Mouse (Mus musculus): ENCODE results near the gene Abcc12.

Abcc12 gene

GRCm38 (mm10) chr8:86580458-86580857, at the start of gene Abcc12:
Gene Abcc12, minus strand, starts transcription at chr8:86580686.
- DNase-seq (ENCODE audit: low read depth in 2 of 2, low spot score in 2 of 2), result no peak

DNA sequence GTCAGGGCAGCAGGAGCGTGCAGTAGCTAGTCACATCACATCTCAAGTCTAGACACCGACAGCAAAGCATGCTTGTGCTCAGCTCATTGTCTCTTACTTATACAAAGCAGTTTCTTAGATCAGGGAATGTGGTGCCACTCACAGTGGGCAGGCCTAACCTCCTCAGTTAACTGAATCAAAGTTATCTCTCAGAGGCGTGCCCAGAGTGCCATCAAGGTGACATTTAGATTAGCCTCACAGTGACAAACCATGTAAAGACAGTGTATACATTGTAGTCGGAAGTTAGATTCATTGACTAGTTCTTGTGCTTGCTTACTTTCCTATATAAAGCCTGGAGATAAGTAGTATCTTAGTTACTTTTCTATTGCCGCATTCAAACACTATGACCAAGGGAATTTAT, 49.7 kb upstream of the Abcc12 start:
- DNase-seq (ENCODE audit: low read depth in 2 of 2, low spot score in 2 of 2), result no peak

DNA sequence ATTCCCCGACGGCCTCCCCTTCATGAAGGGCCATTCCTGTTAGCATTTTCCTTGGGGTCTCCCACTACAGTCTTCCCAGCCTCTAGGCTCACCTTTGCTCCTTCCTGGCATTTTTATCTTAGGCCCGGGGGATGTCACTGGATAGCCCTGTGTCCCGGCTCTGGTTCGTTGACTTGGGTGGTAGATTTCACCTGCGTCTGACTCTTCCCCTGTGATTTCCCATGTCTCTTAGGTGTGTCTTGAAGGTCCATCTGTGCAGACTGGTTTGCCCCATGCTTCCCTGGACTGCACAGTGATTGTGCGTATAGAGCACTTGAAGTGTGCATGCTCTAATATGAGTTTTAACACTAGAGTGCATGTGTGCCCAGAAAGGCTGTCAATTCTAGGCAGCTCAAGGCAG, 44.4 kb upstream of the Abcc12 start:
- DNase-seq (ENCODE audit: low read depth in 2 of 2, low spot score in 2 of 2), result peak in 1 of 2 experiments; percentile 3

GRCm38 (mm10) chr8:86623911-86624731, 43.6 kb upstream of the Abcc12 start, which contains the start of gene Lonp2:
Gene Lonp2, plus strand, starts transcription at chr8:86624043.
- DNase-seq (ENCODE audit: low read depth in 2 of 2, low spot score in 2 of 2), result peak; percentile 91 to 92

- no peak for DNase-seq (ENCODE audit: low read depth in 2 of 2, low spot score in 2 of 2)
These were observed 43.0 kb upstream of the Abcc12 start for GRCm38 (mm10) chr8:86623551-86623910.

- no peak for DNase-seq (ENCODE audit: low read depth in 2 of 2, low spot score in 2 of 2)
These were observed 37.4 kb upstream of the Abcc12 start for GRCm38 (mm10) chr8:86617759-86618387.

DNA sequence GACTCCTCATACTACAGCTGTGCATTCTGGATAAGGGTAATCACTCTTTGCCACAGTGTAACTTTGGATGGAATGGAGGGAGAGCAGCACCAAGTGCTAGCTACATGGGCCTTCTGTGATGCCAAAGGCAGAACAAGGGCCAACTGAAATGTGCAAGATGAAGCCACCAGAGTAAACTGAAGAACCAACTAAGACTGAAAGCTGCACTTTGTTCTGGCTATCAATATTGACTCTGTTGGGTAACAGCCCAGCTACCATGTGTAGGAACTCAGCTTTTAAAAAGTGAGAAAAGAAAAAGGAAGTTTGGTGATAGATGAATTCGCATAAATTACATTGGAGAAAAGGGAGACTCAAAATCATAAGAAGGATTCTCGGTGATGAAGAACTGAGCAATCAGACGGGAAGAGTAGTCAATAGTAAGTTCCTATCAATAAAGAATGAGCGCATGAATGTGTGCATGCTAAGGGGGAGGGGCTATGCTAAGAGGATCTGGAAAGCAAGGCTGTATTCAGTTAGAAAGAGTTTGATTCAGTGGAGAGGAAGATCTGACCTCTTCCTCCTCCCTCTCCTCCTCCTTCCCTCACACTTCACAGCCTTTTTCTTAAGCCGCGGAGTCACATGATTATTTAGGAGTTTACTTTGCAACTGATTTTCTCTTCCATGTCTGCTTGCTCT, 34.7 kb upstream of the Abcc12 start:
- DNase-seq (ENCODE audit: low read depth in 2 of 2, low spot score in 2 of 2), result no peak

DNA sequence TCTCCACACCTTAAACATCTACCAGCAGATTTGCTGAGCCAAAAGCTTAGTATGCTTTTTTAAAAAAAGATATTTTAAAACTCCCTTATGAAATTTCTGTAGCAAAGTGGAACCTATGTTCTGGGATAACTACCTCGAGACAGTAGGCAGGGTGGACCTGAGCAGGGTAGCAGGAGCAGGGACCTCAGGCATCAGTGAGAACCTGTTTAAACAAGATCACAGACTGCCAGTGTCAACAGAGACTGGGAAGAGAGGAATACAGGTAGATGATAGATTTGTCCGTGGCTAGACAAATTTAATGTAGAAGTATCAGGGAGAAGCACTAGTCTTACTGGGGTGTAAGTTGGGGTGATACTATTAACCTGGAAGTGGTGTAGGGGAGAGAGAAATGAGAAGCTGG, 33.3 kb upstream of the Abcc12 start:
- DNase-seq (ENCODE audit: low read depth in 2 of 2, low spot score in 2 of 2), result no peak

DNA sequence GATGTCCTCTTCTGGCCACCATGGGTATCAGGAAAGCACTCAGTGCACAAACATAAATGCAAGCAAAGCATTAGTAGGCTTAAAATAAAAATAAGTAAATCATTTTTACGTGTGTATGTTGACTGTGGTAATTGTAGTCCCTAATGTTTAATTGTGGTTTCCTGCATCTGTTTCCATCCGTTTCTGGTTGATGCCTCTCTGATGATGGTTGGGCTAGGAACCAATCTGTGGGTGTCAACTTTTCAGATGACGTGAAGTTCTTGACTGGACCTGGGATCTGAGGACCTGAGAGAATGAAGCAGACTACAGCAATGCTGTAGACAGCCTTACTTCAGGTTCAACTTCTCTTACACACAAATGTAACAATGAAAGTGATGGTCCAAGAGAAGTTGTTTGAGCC, 24.2 kb upstream of the Abcc12 start:
- DNase-seq (ENCODE audit: low read depth in 2 of 2, low spot score in 2 of 2), result no peak

DNA sequence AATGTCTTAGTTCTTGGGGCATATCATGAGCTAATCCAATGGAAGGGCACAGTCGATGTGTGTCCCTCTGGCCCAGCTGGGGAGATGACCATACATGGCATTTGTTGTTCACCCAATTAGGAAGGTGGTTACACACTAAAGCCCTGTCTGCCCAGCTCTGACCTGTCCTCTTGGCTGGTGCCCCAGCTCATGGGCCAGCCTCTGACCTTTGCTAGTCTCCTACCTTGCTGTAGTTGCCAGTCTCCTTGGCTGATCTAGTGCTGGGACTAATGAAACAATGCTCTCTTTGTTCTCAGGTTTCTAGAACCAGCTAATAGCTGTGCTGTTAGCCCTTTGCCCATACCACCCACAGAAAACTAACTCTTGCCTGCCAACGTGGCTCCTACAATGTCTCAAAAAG, 22.7 kb upstream of the Abcc12 start:
- no peak for DNase-seq (ENCODE audit: low read depth in 2 of 2, low spot score in 2 of 2)

DNA sequence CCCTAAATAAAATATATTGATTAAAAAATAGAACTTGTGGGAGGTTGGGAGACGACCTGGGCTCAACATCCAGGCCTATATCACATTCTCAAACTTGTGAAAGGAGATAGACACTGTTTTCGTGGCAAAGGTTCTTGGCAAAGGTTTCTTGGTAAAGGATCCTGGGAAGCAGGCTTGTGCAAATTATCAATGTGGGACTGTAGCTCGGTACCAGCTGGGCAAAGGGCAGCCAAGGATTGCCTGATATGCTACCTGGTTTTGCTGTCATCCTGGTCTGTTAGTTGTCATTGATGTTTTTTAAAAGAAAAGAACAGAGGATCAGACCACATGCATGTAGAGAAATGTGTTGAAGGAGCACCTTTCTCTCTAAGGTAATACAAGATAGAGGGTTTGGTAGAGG, 19.8 kb upstream of the Abcc12 start:
- DNase-seq (ENCODE audit: low read depth in 2 of 2, low spot score in 2 of 2), result no peak

DNA sequence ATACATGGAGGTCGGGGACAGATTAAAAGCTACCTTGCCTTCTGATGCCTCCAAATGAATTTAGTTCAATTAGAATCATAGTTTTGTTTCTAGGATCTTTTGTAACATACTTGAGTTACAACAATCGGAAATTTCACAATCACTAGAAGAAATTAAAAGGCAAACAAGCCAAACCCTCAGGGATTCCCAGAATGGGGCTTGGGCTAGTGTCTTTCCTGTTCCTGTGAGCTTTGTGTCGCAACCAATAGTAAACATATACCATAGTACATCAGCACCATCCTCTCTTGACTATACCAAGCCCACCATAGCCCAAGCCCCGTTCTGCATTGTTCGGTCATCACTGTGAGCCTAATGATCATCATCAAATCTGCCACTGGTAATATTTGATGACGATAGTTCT, 18.8 kb upstream of the Abcc12 start:
- no peak for DNase-seq (ENCODE audit: low read depth in 2 of 2, low spot score in 2 of 2)

DNA sequence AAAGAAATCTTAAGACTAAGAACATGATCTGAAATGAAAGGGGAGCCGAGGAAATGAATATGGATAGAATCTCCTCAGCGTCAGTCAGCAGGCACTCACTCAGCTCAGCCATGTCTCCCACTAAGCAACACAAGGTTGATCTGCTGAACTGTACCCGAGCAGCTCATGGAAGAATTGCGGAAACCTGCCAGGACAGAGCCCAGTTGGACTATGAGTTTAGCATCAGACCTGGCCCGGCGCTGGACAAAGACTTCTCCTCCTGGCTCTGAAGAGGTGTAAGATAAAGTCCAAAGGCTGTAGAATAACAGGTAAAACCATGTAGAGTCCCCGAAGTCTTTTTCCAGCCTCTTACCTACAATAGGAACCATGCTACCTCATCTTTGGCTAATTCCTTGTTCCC, 17.2 kb upstream of the Abcc12 start:
- no peak for DNase-seq (ENCODE audit: low read depth in 2 of 2, low spot score in 2 of 2)

GRCm38 (mm10) chr8:86595671-86596070, 15.2 kb upstream of the Abcc12 start:
- no peak for DNase-seq (ENCODE audit: low read depth in 2 of 2, low spot score in 2 of 2)

DNA sequence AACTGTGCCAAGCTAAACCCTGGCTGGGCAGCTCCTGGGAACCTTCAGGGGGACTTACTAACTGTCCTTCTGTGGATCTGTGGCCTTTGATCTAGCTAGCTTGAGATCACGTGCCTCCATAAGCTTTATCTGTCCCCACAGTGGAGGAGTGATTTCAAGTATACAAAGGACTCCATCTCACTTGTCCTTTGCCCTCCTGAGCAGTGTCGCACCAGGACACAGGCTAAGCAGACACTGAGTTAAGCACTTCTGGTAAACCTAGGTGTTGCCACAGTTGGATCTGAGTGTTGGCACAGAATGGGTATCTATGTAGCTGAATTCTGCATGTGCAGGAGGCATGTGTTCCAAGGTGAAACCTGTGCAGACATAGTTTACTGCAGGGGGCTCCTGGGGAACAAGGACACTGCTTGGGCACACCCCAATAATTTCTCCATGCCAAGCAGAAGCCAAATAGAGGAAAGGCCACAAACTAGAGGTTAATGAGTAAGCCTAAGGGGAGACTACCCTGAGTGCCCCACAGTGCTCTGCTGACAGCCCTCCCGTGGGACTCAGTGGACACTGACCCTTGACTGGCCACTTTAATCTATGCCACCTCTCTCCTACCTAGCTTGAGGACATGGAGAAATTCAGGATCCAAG, 13.8 kb upstream of the Abcc12 start:
- DNase-seq (ENCODE audit: low read depth in 2 of 2, low spot score in 2 of 2), result no peak

GRCm38 (mm10) chr8:86593099-86593498, 12.6 kb upstream of the Abcc12 start:
- no peak for DNase-seq (ENCODE audit: low read depth in 2 of 2, low spot score in 2 of 2)

DNA sequence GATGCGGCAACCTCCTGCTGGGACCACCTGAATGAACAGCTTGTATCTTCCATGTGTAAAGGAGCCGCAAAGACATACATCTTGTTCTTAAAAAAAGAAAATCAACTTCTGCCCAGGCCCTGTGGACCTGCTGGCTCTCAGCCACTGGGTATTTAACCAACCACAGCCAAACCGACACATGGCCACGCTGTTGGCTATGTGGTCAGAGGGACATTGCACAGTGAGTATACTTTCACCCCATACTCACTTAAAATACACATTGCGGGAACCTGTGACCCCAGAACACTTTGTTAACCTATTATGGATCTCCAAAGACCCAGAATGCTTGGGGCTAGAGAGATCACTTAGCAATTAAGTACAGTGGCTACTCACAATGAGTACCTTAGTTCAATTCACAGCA, 7.9 kb upstream of the Abcc12 start:
- no peak for DNase-seq (ENCODE audit: low read depth in 2 of 2, low spot score in 2 of 2)

DNA sequence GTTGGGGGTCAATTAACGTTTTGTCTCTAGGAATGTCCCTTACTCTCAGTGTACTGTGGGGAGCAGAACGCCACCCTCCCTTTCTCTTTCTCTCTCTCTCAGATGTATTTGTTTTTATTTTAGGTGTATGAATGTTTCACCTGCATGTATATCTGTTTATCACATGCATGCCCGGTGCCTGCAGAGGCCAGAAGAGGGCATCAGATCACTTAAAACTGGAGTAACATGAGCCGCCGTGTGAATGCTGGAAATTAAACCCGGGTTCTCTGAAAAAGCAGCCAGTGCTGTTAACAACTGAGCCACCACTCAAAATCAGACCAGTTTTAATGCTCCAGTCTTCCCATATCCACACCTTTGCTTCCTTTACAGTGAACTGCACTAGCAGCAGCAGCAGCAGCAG, 6.2 kb upstream of the Abcc12 start:
- no peak for DNase-seq (ENCODE audit: low read depth in 2 of 2, low spot score in 2 of 2)

DNA sequence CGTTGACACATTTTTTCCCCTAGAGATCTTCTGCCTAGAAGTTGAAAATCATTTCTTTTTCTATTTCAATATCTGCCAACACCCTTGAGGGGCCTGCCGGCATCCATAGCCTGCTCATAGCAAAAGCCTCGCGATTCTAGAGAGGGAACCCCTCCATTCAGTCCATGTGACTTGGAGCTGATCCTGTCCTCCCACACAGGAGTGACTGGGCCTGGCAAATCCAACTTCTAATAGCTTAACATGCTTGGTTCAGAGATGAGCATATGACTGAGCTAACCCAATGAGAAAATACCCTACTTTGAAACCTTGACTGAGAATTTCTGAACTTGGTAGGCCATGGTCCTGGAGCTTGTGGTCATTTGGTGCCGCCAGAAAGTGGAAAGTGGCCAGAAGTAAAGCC, 5.6 kb upstream of the Abcc12 start:
- no peak for DNase-seq (ENCODE audit: low read depth in 2 of 2, low spot score in 2 of 2)

DNA sequence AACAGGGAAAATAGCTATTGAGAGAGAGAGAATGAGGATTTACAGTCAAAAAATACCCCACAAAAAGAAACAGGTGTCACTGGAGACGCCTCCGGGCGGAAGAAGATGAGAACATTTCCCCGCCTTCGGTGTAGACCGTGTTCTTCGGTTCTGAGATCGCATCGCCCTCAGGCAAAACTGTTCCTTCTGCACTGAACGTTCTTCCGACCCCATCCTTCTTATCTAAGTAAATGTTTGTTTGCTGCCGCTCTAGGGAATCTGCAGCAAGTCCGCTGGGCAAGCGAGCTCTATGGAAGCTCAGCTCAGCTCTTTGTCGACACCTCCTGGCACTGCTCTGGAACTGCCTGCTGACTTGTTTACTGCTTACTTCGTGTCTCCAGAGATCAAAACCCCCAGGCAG, 5.0 kb upstream of the Abcc12 start:
- DNase-seq (ENCODE audit: low read depth in 2 of 2, low spot score in 2 of 2), result peak; percentile 64 to 73

GRCm38 (mm10) chr8:86585118-86585517, 4.6 kb upstream of the Abcc12 start:
- peak; percentile 52 to 68 for DNase-seq (ENCODE audit: low read depth in 2 of 2, low spot score in 2 of 2)

GRCm38 (mm10) chr8:86581921-86582331, 1.4 kb upstream of the Abcc12 start:
- DNase-seq (ENCODE audit: low read depth in 2 of 2, low spot score in 2 of 2), result no peak
